Mouse (Mus musculus): Measurements from ENCODE around the gene Tbc1d10a.

- no peak for TF ChIP-seq POLR2A (IDR thresholded peaks at IDR 0.05; ENCODE audit: low read depth, low read length)
- TF ChIP-seq CTCF (IDR thresholded peaks at IDR 0.05; ENCODE audit: borderline replicate concordance, insufficient read depth, low read length) = no peak
Observed at GRCm38 (mm10) chr11:4209556-4209955, 23.0 kb downstream of the Tbc1d10a start.

Measured in embryonic fibroblast, embryonic 13.5 days (primary cell).